Comparison of ENCODE assay signal across 12 mouse cellular contexts in the genomic region with DNA sequence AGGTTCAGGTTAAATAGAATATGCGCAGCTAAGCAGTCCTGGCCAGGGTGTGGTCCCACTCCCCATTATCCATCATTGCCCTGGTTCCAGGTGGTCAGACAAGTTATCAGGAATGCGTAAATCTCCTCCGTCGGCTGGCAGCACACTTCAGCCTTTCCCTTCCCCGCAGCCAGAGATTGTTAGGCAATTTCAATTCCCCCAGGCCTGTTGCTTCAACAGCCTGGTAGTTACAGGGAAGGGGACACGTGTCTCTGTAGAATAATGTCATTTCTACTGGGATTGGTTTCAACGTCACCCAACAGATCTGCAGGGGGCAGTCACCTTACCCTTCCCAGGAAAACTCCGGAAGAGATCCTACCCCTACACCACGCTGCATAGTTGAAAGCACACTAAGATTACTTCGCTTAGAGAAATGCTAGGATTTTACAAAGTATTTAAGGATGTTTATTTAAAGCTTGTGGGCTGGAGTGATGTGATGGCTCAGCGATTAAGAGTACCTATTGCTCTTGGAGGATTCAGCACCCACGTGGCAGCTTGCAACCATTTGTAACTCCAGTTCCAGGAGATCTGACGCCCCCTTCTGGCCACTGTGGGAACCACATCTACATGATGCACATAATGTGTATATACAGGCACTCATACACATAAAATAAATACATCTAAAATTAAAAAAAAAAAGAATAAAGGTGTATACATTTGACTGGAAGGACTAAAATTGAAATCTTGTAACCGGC. TPM values are rescaled to one million over a fixed set of nuclear protein-coding genes. Genes with fewer than 3 reads are reported as not detected.
DNase-seq lines count a peak whose midpoint lies in the region; ATAC-seq and TF ChIP-seq lines count a peak whose summit lies in the region.
"Had no signal": no experiment of that assay in that cellular context is flagged by ENCODE, and none has a peak within 500 bp of the region (broad histone marks: within the 10 kb centered on the region; RNA-seq: fewer than 3 reads in every experiment).

No protein-coding gene starts in this region.

- TF ChIP-seq POLR2A in bone marrow macrophage, adult 2 months (IDR thresholded peaks at IDR 0.05; ENCODE audit: borderline replicate concordance, low read depth, low read length) = no peak

- no peak overlapping the region for H3K4me3 ChIP-seq in layer of hippocampus, adult 2 months
- no peak overlapping the region for H3K4me3 ChIP-seq in bone marrow macrophage, adult 2 months (ENCODE audit: insufficient read depth, low read length)
- H3K4me3 ChIP-seq: heart, embryonic 13.5 days; limb, embryonic 15.5 days had no signal

- no peak for ATAC-seq in CD4-positive, CD25-positive, alpha-beta regulatory T cell, adult 4 months

- no peaks in the 10 kb centered on the region for H3K4me1 ChIP-seq in bone marrow macrophage, adult 2 months (ENCODE audit: control insufficient read depth, insufficient read depth, low read length)
- H3K4me1 ChIP-seq: limb, embryonic 15.5 days had no signal

- TF ChIP-seq CTCF in layer of hippocampus, adult 2 months (conservative IDR thresholded peaks at IDR 0.05) = peak; percentile 40
- TF ChIP-seq CTCF in bone marrow macrophage, adult 2 months (IDR thresholded peaks at IDR 0.05; ENCODE audit: low read depth, low read length) = peak; percentile 23; the same call in 1 of the 2 replicates

- peak; percentile 31 for DNase-seq in CD4-positive, CD25-positive, alpha-beta regulatory T cell, adult 2 months (ENCODE audit: low read depth, low spot score)
- DNase-seq in layer of hippocampus, adult 2 months (ENCODE audit: low spot score in 2 of 2) = no peak
- no peak for DNase-seq in layer of hippocampus, adult 9-11 months
- DNase-seq in A20 (ENCODE audit: low read depth, low spot score) = peak; percentile 25
- no peak for DNase-seq in kidney, adult 18-20 months
- no peak for DNase-seq in frontal cortex, postnatal 14 days (ENCODE audit: low spot score in 2 of 2)
- DNase-seq: cerebellum, postnatal 36 days; gastrocnemius, postnatal 36 days had no signal

- no peak overlapping the region for H3K27ac ChIP-seq in layer of hippocampus, adult 2 months
- no peak overlapping the region for H3K27ac ChIP-seq in bone marrow macrophage, adult 2 months (ENCODE audit: insufficient read depth, low read depth, low read length)
- H3K27ac ChIP-seq: heart, embryonic 13.5 days; limb, embryonic 15.5 days had no signal

RNA-seq across cellular contexts. Expression of a gene that starts 18.1 kb away (rescaled TPM):
- polyA plus RNA-seq in CD4-positive, CD25-positive, alpha-beta regulatory T cell, adult 4 months (2017; shearing (Covaris generic)) = 100 to 1,000 TPM in 1 of 2 experiments, 10 to 100 TPM in 1; 85.9 to 102 TPM
- 100 to 1,000 TPM; 221 to 227 TPM for total RNA-seq in layer of hippocampus, adult 2 months (2021)
- 185 and 195 TPM in 2 replicates for polyA plus RNA-seq in bone marrow macrophage, adult 2 months (2012; ENCODE audit: insufficient read depth, insufficient read length, missing spikeins)

Comparison
In these comparisons a context has a peak if more than half of its experiments do, and no peak if none do; other contexts are left out.
1. DNase-seq: peak in CD4-positive, CD25-positive, alpha-beta regulatory T cell, adult 2 months (single experiment) and A20 (single experiment); none in layer of hippocampus, adult 2 months (0 of 2), layer of hippocampus, adult 9-11 months (single experiment), kidney, adult 18-20 months (single experiment) and frontal cortex, postnatal 14 days (0 of 2).